Mouse (Mus musculus) frontal cortex, postnatal 10 days (tissue): ENCODE measurements around the gene Cbfb.
"Not testable (repeated sequence)": the region's sequence is repeated elsewhere in the genome, so short reads cannot be mapped to it uniquely, and the experiment has no call there.

Experiments used
- DNase-seq, 2 experiments: peaks; one replicate each; pipeline ENCODE4 v3.0.0; 2022; ENCODE audit warnings: low spot score in 2 of 2, mixed read lengths in 1 of 2

Cbfb gene

GRCm38 (mm10) chr8:105170381-105171115 lies at the start of gene Cbfb:
Cbfb (plus strand) TSS chr8:105170674.
- DNase-seq, result peak; percentile 92 to 93

- DNase-seq, result no peak
These were observed 40.6 kb upstream of the Cbfb start for GRCm38 (mm10) chr8:105129864-105130263.

GRCm38 (mm10) chr8:105131509-105131908 lies 39.0 kb upstream of the Cbfb start, which contains the start of gene Ces4a:
Ces4a (plus strand) TSS chr8:105131800.
- DNase-seq, result no peak

GRCm38 (mm10) chr8:105138423-105138822 lies 32.1 kb upstream of the Cbfb start:
- peak in 1 of 2 experiments; percentile 32 for DNase-seq

- no peak for DNase-seq
These were observed 28.1 kb upstream of the Cbfb start for GRCm38 (mm10) chr8:105142395-105142794.

- DNase-seq, result no peak
These were observed 18.8 kb upstream of the Cbfb start for GRCm38 (mm10) chr8:105151654-105152053.

- DNase-seq, result peak; percentile 77 to 81
These were observed 17.7 kb upstream of the Cbfb start for GRCm38 (mm10) chr8:105152623-105153398.

- DNase-seq, result no peak
These were observed 16.2 kb upstream of the Cbfb start for GRCm38 (mm10) chr8:105154316-105154715.

- no peak for DNase-seq
These were observed 15.3 kb upstream of the Cbfb start for GRCm38 (mm10) chr8:105155091-105155745.

GRCm38 (mm10) chr8:105157555-105157954 lies 12.9 kb upstream of the Cbfb start:
- no peak for DNase-seq

- DNase-seq, result no peak
These were observed 12.4 kb upstream of the Cbfb start for GRCm38 (mm10) chr8:105158084-105158483.

- no peak for DNase-seq
These were observed 9.3 kb upstream of the Cbfb start for GRCm38 (mm10) chr8:105161121-105161652.

- no peak for DNase-seq
These were observed 6.1 kb upstream of the Cbfb start for GRCm38 (mm10) chr8:105164272-105164902.

GRCm38 (mm10) chr8:105165191-105165590 lies 5.3 kb upstream of the Cbfb start:
- DNase-seq, result no peak

- no peak for DNase-seq
These were observed 3.4 kb upstream of the Cbfb start for GRCm38 (mm10) chr8:105167116-105167515.

GRCm38 (mm10) chr8:105169582-105169981 lies 892 bp upstream of the Cbfb start:
- DNase-seq, result no peak

- DNase-seq, result no peak
These were observed 463 bp upstream of the Cbfb start for GRCm38 (mm10) chr8:105170041-105170380.

- peak; percentile 28 to 52 for DNase-seq
These were observed 885 bp downstream of the Cbfb start for GRCm38 (mm10) chr8:105171116-105172002.

- DNase-seq, result no peak
These were observed 1.5 kb downstream of the Cbfb start for GRCm38 (mm10) chr8:105172003-105172362.

GRCm38 (mm10) chr8:105175287-105175686 lies 4.8 kb downstream of the Cbfb start:
- not testable (repeated sequence) for DNase-seq
